Mouse (Mus musculus): ENCODE results near the gene Chrd. TPM values are rescaled to one million over a fixed set of nuclear protein-coding genes. Genes with fewer than 3 reads are reported as not detected.

Chrd gene
- total RNA-seq, 2 experiments from 2014 or later = 36.4 to 45.8 TPM

Other genes starting within 250 kb of the Chrd start
- 10 to 100 TPM; 51.7 to 54.1 TPM for gene Eif2b5, start 234.3 kb upstream of the Chrd start, total RNA-seq (2021)
- 10 to 100 TPM; 77.2 to 78.9 TPM for gene Dvl3, start 216.1 kb upstream of the Chrd start, total RNA-seq (2021)
- gene Ap2m1, start 197.6 kb upstream of the Chrd start, total RNA-seq (2021) = 100 to 1,000 TPM; 893 to 941 TPM
- 10 to 100 TPM; 82.8 to 87.9 TPM for gene Abcf3, start 184.6 kb upstream of the Chrd start, total RNA-seq (2021)
- gene Vwa5b2, start 143.7 kb upstream of the Chrd start, total RNA-seq (2021) = 10 to 100 TPM; 30.8 to 43.6 TPM
- 1 to 10 TPM; 1.7 to 3.6 TPM for gene Eef1akmt4, start 121.5 kb upstream of the Chrd start, total RNA-seq (2021)
- gene Gm49333, start 121.5 kb upstream of the Chrd start, total RNA-seq (2021) = not detected
- gene Alg3, start 121.4 kb upstream of the Chrd start, total RNA-seq (2021) = 10 to 100 TPM; 12.3 to 14.1 TPM
- gene Camk2n2, start 111.8 kb upstream of the Chrd start, total RNA-seq (2021) = 100 to 1,000 TPM; 118 to 125 TPM
- 10 to 100 TPM; 27.2 to 30.8 TPM for gene Ece2, start 103.3 kb upstream of the Chrd start, total RNA-seq (2021)
- 100 to 1,000 TPM; 239 to 245 TPM for gene Psmd2, start 81.5 kb upstream of the Chrd start, total RNA-seq (2021)
- 100 to 1,000 TPM; 336 to 340 TPM for gene Eif4g1, start 64.8 kb upstream of the Chrd start, total RNA-seq (2021)
- gene Fam131a, start 39.9 kb upstream of the Chrd start, total RNA-seq (2021) = 100 to 1,000 TPM; 432 to 446 TPM
- gene Polr2h, start 15.5 kb upstream of the Chrd start, total RNA-seq (2021) = 10 to 100 TPM; 22.4 to 25.7 TPM
- gene Clcn2, start 15.4 kb upstream of the Chrd start, total RNA-seq (2021) = 10 to 100 TPM; 49.9 to 60.4 TPM
- gene Thpo, start 1.4 kb downstream of the Chrd start, total RNA-seq (2021) = 1 to 10 TPM; 5.0 to 5.9 TPM